Comparison of ENCODE assay signal across 26 mouse cellular contexts in genomic region chr4:154015476-154015875, GRCm38 (mm10). TPM values are rescaled to one million over a fixed set of nuclear protein-coding genes. Genes with fewer than 3 reads are reported as not detected.
A peak's percentile ranks its signal among the peaks of the same experiment; 100 is the strongest.
DNase-seq lines count a peak whose midpoint lies in the region; ATAC-seq lines count a peak whose summit lies in the region.
"Had no signal": no experiment of that assay in that cellular context is flagged by ENCODE, and none has a peak within 500 bp of the region (broad histone marks: within the 10 kb centered on the region; RNA-seq: fewer than 3 reads in every experiment).

No protein-coding gene starts in this region.

- H3K36me3 ChIP-seq in kidney, embryonic 16.5 days (ENCODE audit: insufficient read depth, low read length): peaks cover 53% of the 10 kb centered on the region
- H3K36me3 ChIP-seq in liver, embryonic 12.5 days: peaks cover 74% of the 10 kb centered on the region

- H3K27me3 ChIP-seq in kidney, embryonic 16.5 days (ENCODE audit: insufficient read depth, low read length): no peaks in the 10 kb centered on the region
- H3K27me3 ChIP-seq in liver, embryonic 12.5 days (replicated peaks): no peaks in the 10 kb centered on the region
- H3K27me3 ChIP-seq: CH12.LX; forebrain, embryonic 13.5 days; hindbrain, embryonic 13.5 days; Patski had no signal

- H3K4me3 ChIP-seq in kidney, embryonic 16.5 days (ENCODE audit: low read length): no peak overlapping the region
- H3K4me3 ChIP-seq in liver, embryonic 12.5 days: no peak overlapping the region
- H3K4me3 ChIP-seq: embryonic facial prominence, embryonic 10.5 days; forebrain, embryonic 13.5 days; heart, embryonic 10.5 days; hindbrain, embryonic 13.5 days had no signal

- peak; percentile 30 for DNase-seq in kidney, adult 18-20 months
- DNase-seq in brain, adult 2 months (ENCODE audit: low read depth, low spot score): peak; percentile 43
- peak; percentile 27 to 40 for DNase-seq in gastrocnemius, adult 8-10 months (ENCODE audit: low spot score in 2 of 2)
- peak; percentile 49 for DNase-seq in skeletal muscle tissue, adult 2 months (ENCODE audit: low read depth, low spot score)
- DNase-seq: adrenal gland, postnatal 14 days; cerebellum, adult 18-20 months; cerebellum, adult 9-11 months; cerebellum, postnatal 36 days; forebrain, postnatal 0 days; heart, postnatal 10 days; heart, postnatal 4 days had no signal

- H3K4me1 ChIP-seq in kidney, embryonic 16.5 days (ENCODE audit: insufficient read depth, low read length): peaks cover 15% of the 10 kb centered on the region
- H3K4me1 ChIP-seq in liver, embryonic 12.5 days: peaks cover 48% of the 10 kb centered on the region

- no peak overlapping the region for H3K27ac ChIP-seq in kidney, embryonic 16.5 days (ENCODE audit: low read length)
- H3K27ac ChIP-seq in liver, embryonic 12.5 days: no peak overlapping the region
- H3K27ac ChIP-seq: embryonic facial prominence, embryonic 10.5 days; forebrain, embryonic 13.5 days; heart, embryonic 10.5 days; hindbrain, embryonic 13.5 days; hindbrain, postnatal 0 days had no signal

- H3K9ac ChIP-seq in kidney, embryonic 16.5 days (replicated peaks; ENCODE audit: low read length): no peak overlapping the region
- no peak overlapping the region for H3K9ac ChIP-seq in liver, embryonic 12.5 days
- H3K9ac ChIP-seq: forebrain, embryonic 13.5 days; forebrain, postnatal 0 days; hindbrain, embryonic 13.5 days had no signal

- no peaks in the 10 kb centered on the region for H3K9me3 ChIP-seq in kidney, embryonic 16.5 days (ENCODE audit: low read length)
- H3K9me3 ChIP-seq in liver, embryonic 12.5 days (replicated peaks): no peaks in the 10 kb centered on the region
- H3K9me3 ChIP-seq: embryonic facial prominence, embryonic 10.5 days; forebrain, embryonic 13.5 days; heart, embryonic 10.5 days; hindbrain, embryonic 13.5 days had no signal

- H3K4me2 ChIP-seq in kidney, embryonic 16.5 days (replicated peaks; ENCODE audit: low read depth, low read length): no peak overlapping the region
- no peak overlapping the region for H3K4me2 ChIP-seq in liver, embryonic 12.5 days
- H3K4me2 ChIP-seq: forebrain, embryonic 13.5 days; hindbrain, embryonic 13.5 days had no signal

- 90% methylated on average over 11 of the region's 11 CpGs for WGBS in kidney, embryonic 16.5 days
- WGBS in liver, embryonic 12.5 days (ENCODE audit: insufficient replicate concordance): 91% methylated on average over 11 of the region's 11 CpGs

- no peak for ATAC-seq in kidney, embryonic 16.5 days (ENCODE audit: low FRiP score, low TSS enrichment)
- no peak for ATAC-seq in liver, embryonic 12.5 days
- ATAC-seq: activated CD4-positive, CD25-positive, alpha-beta regulatory T cell, adult 4 months; forebrain, embryonic 13.5 days; forebrain, postnatal 0 days; hindbrain, postnatal 0 days; Patski had no signal

RNA-seq across cellular contexts. Expression of gene Lrrc47, which starts 3.9 kb away (rescaled TPM):
- polyA plus RNA-seq in kidney, embryonic 16.5 days (2015; fragmentation: Nextera tagmentation; extraction: Ambion mirVana): 16.8 and 21.9 TPM in 2 replicates
- total RNA-seq in gastrocnemius, adult 8-10 months (2022): 10 to 100 TPM; 19.4 to 29.8 (median 25.0) TPM
- polyA plus RNA-seq in liver, embryonic 12.5 days (2016; fragmentation: Nextera tagmentation; extraction: Ambion mirVana): 36.0 and 38.6 TPM in 2 replicates

RNA-seq across cellular contexts. Expression of gene Smim1, which starts 10.6 kb away (rescaled TPM):
- 62.4 and 66.1 TPM in 2 replicates for polyA plus RNA-seq in kidney, embryonic 16.5 days (2015; fragmentation: Nextera tagmentation; extraction: Ambion mirVana)
- 1 to 10 TPM in 3 of 4 experiments, under 1 TPM in 1; 0.46 to 3.4 (median 1.4) TPM for total RNA-seq in gastrocnemius, adult 8-10 months (2022)
- 440 and 457 TPM in 2 replicates for polyA plus RNA-seq in liver, embryonic 12.5 days (2016; fragmentation: Nextera tagmentation; extraction: Ambion mirVana)

RNA-seq across cellular contexts. Expression of gene Ccdc27, which starts 27.0 kb away (rescaled TPM):
- 0.07 TPM in 1 of 2 replicates, not detected in the other for polyA plus RNA-seq in kidney, embryonic 16.5 days (2015; fragmentation: Nextera tagmentation; extraction: Ambion mirVana)
- total RNA-seq in gastrocnemius, adult 8-10 months (2022): not detected
- polyA plus RNA-seq in liver, embryonic 12.5 days (2016; fragmentation: Nextera tagmentation; extraction: Ambion mirVana): 0.06 and 0.13 TPM in 2 replicates
- total RNA-seq: adrenal gland, adult 18-20 months; adrenal gland, postnatal 14 days; CH12.LX; forebrain, postnatal 0 days; gastrocnemius, postnatal 36 days; heart, adult 18-20 months; heart, postnatal 10 days; heart, postnatal 4 days; hindbrain, postnatal 0 days had no signal
- polyA plus RNA-seq: activated CD4-positive, CD25-positive, alpha-beta regulatory T cell, adult 4 months; embryonic facial prominence, embryonic 10.5 days; embryonic facial prominence, embryonic 14.5 days; forebrain, embryonic 13.5 days; forebrain, postnatal 0 days; heart, embryonic 10.5 days; heart, embryonic 14.5 days; hindbrain, embryonic 13.5 days; hindbrain, postnatal 0 days had no signal

RNA-seq across cellular contexts. Expression of gene Cep104, which starts 40.5 kb away (rescaled TPM):
- polyA plus RNA-seq in kidney, embryonic 16.5 days (2015; fragmentation: Nextera tagmentation; extraction: Ambion mirVana): 16.1 and 17.6 TPM in 2 replicates
- 10 to 100 TPM; 28.2 to 34.0 (median 28.5) TPM for total RNA-seq in gastrocnemius, adult 8-10 months (2022)
- polyA plus RNA-seq in liver, embryonic 12.5 days (2016; fragmentation: Nextera tagmentation; extraction: Ambion mirVana): 11.9 and 12.0 TPM in 2 replicates

RNA-seq across cellular contexts. Expression of gene Dffb, which starts 40.5 kb away (rescaled TPM):
- polyA plus RNA-seq in kidney, embryonic 16.5 days (2015; fragmentation: Nextera tagmentation; extraction: Ambion mirVana): 14.1 and 14.3 TPM in 2 replicates
- total RNA-seq in gastrocnemius, adult 8-10 months (2022): 1 to 10 TPM in 2 of 4 experiments, under 1 TPM in 2; 0.83 to 2.2 (median 1.1) TPM
- polyA plus RNA-seq in liver, embryonic 12.5 days (2016; fragmentation: Nextera tagmentation; extraction: Ambion mirVana): 11.6 and 12.4 TPM in 2 replicates
